Mouse (Mus musculus) MN1 (cell line): Measurements from ENCODE around the gene Gse1.

Experiments
- DNase-seq: peaks from one replicate; pipeline ENCODE4 v3.0.0-alpha.2; 2016; ENCODE audit warnings: low spot score

Gse1 gene

GRCm38 (mm10) chr8:120618110-120618509 lies 389.9 kb downstream of the Gse1 start:
- DNase-seq: peak; percentile 84

- no peak for DNase-seq
Measured at GRCm38 (mm10) chr8:120619235-120620180, 391.3 kb downstream of the Gse1 start.

GRCm38 (mm10) chr8:120620441-120620840 lies 392.2 kb downstream of the Gse1 start:
- no peak for DNase-seq

- no peak for DNase-seq
Measured at GRCm38 (mm10) chr8:120622161-120622560, 393.9 kb downstream of the Gse1 start.

- no peak for DNase-seq
Measured at GRCm38 (mm10) chr8:120623608-120624007, 395.4 kb downstream of the Gse1 start.

- DNase-seq: no peak
Measured at GRCm38 (mm10) chr8:120626461-120626860, 398.2 kb downstream of the Gse1 start.

- DNase-seq: no peak
Measured at GRCm38 (mm10) chr8:120627298-120627697, 399.0 kb downstream of the Gse1 start.

- no peak for DNase-seq
Measured at GRCm38 (mm10) chr8:120630031-120630430, 401.8 kb downstream of the Gse1 start.

- DNase-seq: no peak
Measured at GRCm38 (mm10) chr8:120630848-120631247, 402.6 kb downstream of the Gse1 start.
